Mouse (Mus musculus) ES-Bruce4 (cell line): ENCODE measurements around the gene Hipk1. TPM values are rescaled to one million over a fixed set of nuclear protein-coding genes. Genes with fewer than 3 reads are reported as not detected.
"Not testable (repeated sequence)": the region's sequence is repeated elsewhere in the genome, so short reads cannot be mapped to it uniquely, and the experiment has no call there.

Experiments
- H3K27ac ChIP-seq: 2 replicates; pipeline ENCODE4 v1.5.1; 2012; ENCODE audit warnings: low read length, inconsistent platforms; ENCODE audit not compliant: insufficient read depth
- H3K27me3 ChIP-seq: 2 replicates; pipeline ENCODE4 v1.6.1; 2012; ENCODE audit warnings: mild to moderate bottlenecking, low read length, inconsistent platforms; ENCODE audit not compliant: control insufficient read depth, poor library complexity, insufficient read depth, severe bottlenecking
- H3K36me3 ChIP-seq: 2 replicates; pipeline ENCODE4 v1.6.1; 2012; ENCODE audit warnings: inconsistent platforms, mild to moderate bottlenecking, low read length, moderate library complexity; ENCODE audit not compliant: control insufficient read depth, poor library complexity, insufficient read depth, severe bottlenecking
- H3K4me1 ChIP-seq: one replicate; pipeline ENCODE4 v1.8.1; 2011; ENCODE audit warnings: low read length; ENCODE audit not compliant: control insufficient read depth, insufficient read depth
- H3K4me3 ChIP-seq: 2 replicates; pipeline ENCODE4 v1.5.1; 2011; ENCODE audit warnings: low read depth, mild to moderate bottlenecking, low read length
- H3K9ac ChIP-seq: 2 replicates; pipeline ENCODE4 v1.6.1; 2012; ENCODE audit warnings: low read depth, mild to moderate bottlenecking, inconsistent platforms; ENCODE audit not compliant: poor library complexity, severe bottlenecking
- H3K9me3 ChIP-seq: replicated peaks from 2 replicates; pipeline ENCODE4 v1.6.1; 2012; ENCODE audit warnings: mild to moderate bottlenecking, low read length, inconsistent platforms; ENCODE audit not compliant: control insufficient read depth, poor library complexity, insufficient read depth, severe bottlenecking
- CTCF ChIP-seq: IDR thresholded peaks from one replicate; pipeline ENCODE4 v1.8.1; 2011; ENCODE audit warnings: low read depth, low read length
- EP300 ChIP-seq: IDR thresholded peaks from 2 replicates; pipeline ENCODE4 v1.6.1; 2011; ENCODE audit warnings: low read depth, low read length; ENCODE audit not compliant: insufficient read depth
- POLR2A ChIP-seq: IDR thresholded peaks from one replicate; pipeline ENCODE4 v1.8.1; 2011; ENCODE audit warnings: low read length; ENCODE audit not compliant: insufficient read depth
- polyA plus RNA-seq: library from polyadenylated mRNA; stranded (reverse); fragments of >200 nt; gene quantifications from 2 replicates; pipeline ENCODE4 v1.2.4, GENCODE M21; 2011; ENCODE audit warnings: low read depth; ENCODE audit not compliant: missing spikeins, insufficient read depth, insufficient read length

The Hipk1 gene
- polyA plus RNA-seq, 1 experiment = 52.3 TPM

GRCm38 (mm10) chr3:103835272-103835950 lies 44.0 kb upstream of the Hipk1 start:
- no peaks in the 10 kb centered on the region for H3K36me3 ChIP-seq
- H3K4me3 ChIP-seq = no peak overlapping the region
- H3K27ac ChIP-seq = no peak overlapping the region
- no peak overlapping the region for H3K9ac ChIP-seq
- no peak for TF ChIP-seq EP300
- TF ChIP-seq POLR2A = no peak
- TF ChIP-seq CTCF = no peak
- H3K4me1 ChIP-seq = no peaks in the 10 kb centered on the region
- H3K9me3 ChIP-seq = no peaks in the 10 kb centered on the region
- no peaks in the 10 kb centered on the region for H3K27me3 ChIP-seq

- TF ChIP-seq EP300 (no peak), CTCF (no peak), POLR2A (no peak)
- H3K9ac ChIP-seq = no peak overlapping the region
- H3K4me1 ChIP-seq = no peaks in the 10 kb centered on the region
- H3K27ac ChIP-seq = no peak overlapping the region
- H3K9me3 ChIP-seq = no peaks in the 10 kb centered on the region
- no peaks in the 10 kb centered on the region for H3K36me3 ChIP-seq
- no peaks in the 10 kb centered on the region for H3K27me3 ChIP-seq
- no peak overlapping the region for H3K4me3 ChIP-seq
Observed at GRCm38 (mm10) chr3:103834001-103834400, 42.6 kb upstream of the Hipk1 start.

- Histone ChIP-seq H3K36me3 (no peaks in the 10 kb centered on the region), H3K27ac (no peak within 1 kb of the TSS), H3K9me3 (no peaks in the 10 kb centered on the region), H3K4me1 (no peaks in the 10 kb centered on the region), H3K4me3 (no peak within 1 kb of the TSS), H3K27me3 (no peaks in the 10 kb centered on the region), H3K9ac (no peak within 1 kb of the TSS)
- TF ChIP-seq EP300 = no peak
Observed at GRCm38 (mm10) chr3:103832426-103832825, 41.1 kb upstream of the Hipk1 start, which contains the start of gene Bcl2l15. Bcl2l15 (plus strand) TSS chr3:103832601.

- Histone ChIP-seq H3K27ac (no peak overlapping the region), H3K4me3 (no peak overlapping the region), H3K9me3 (no peaks in the 10 kb centered on the region), H3K27me3 (no peaks in the 10 kb centered on the region), H3K36me3 (no peaks in the 10 kb centered on the region), H3K4me1 (no peaks in the 10 kb centered on the region), H3K9ac (no peak overlapping the region)
- TF ChIP-seq POLR2A = no peak
- no peak for TF ChIP-seq CTCF
- no peak for TF ChIP-seq EP300
Observed at GRCm38 (mm10) chr3:103831146-103831545, 39.8 kb upstream of the Hipk1 start.

- not testable (repeated sequence) for H3K4me3 ChIP-seq, H3K9ac ChIP-seq, H3K27ac ChIP-seq, H3K36me3 ChIP-seq, H3K4me1 ChIP-seq, H3K27me3 ChIP-seq, H3K9me3 ChIP-seq
Observed at GRCm38 (mm10) chr3:103830681-103831080, 39.3 kb upstream of the Hipk1 start.

- Histone ChIP-seq H3K36me3 (no peaks in the 10 kb centered on the region), H3K27ac (no peak overlapping the region), H3K27me3 (no peaks in the 10 kb centered on the region), H3K9ac (no peak overlapping the region), H3K4me1 (no peaks in the 10 kb centered on the region), H3K9me3 (no peaks in the 10 kb centered on the region), H3K4me3 (no peak overlapping the region)
- TF ChIP-seq POLR2A (no peak), CTCF (no peak), EP300 (no peak)
Observed at GRCm38 (mm10) chr3:103829036-103829435, 37.7 kb upstream of the Hipk1 start.

GRCm38 (mm10) chr3:103827548-103827947 lies 36.2 kb upstream of the Hipk1 start:
- no peak overlapping the region for H3K4me3 ChIP-seq
- H3K9ac ChIP-seq = no peak overlapping the region
- no peak for TF ChIP-seq POLR2A
- peak; percentile 35 for TF ChIP-seq CTCF
- H3K27ac ChIP-seq = no peak overlapping the region
- H3K9me3 ChIP-seq = no peaks in the 10 kb centered on the region
- H3K27me3 ChIP-seq = no peaks in the 10 kb centered on the region
- H3K4me1 ChIP-seq = no peaks in the 10 kb centered on the region
- 0 out of 2 replicates have a peak, but pooled peaks cover 2% of the 10 kb centered on the region for H3K36me3 ChIP-seq
